Mouse (Mus musculus) stomach, postnatal 0 days (tissue): ENCODE data around the gene Gpr89.

Experiments
- CTCF ChIP-seq: IDR thresholded peaks from 2 replicates; pipeline ENCODE4 v1.5.1; 2016; ENCODE audit warnings: antibody characterized with exemption, low read depth, mild to moderate bottlenecking, moderate library complexity
- EP300 ChIP-seq: optimal IDR thresholded peaks from 2 replicates; pipeline ENCODE3; 2016; ENCODE audit warnings: antibody characterized with exemption

- no peak for TF ChIP-seq CTCF
- TF ChIP-seq EP300 = no peak
Measured at GRCm38 (mm10) chr3:96854376-96854775, 50.8 kb downstream of the Gpr89 start.
